31 mouse cellular contexts compared by ENCODE assay signal in the genomic region with DNA sequence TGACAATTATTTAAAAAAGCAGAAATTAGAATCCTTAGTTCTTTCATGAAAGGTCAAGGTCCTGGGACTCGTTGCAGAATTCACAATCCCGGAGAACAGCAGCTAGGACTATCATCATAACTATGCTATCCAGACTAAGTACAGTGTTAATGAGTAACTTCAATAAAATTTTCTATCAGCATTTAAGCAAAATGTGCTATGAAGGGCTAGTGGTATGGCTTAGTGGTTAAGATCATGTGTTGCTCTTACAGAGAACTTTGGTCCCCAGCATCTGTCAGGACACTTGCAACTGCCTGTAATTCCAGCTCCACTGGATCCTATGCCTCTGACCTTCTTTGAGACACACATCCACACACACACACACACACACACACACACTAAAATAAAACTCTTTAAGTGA. TPM values are rescaled to one million over a fixed set of nuclear protein-coding genes. Genes with fewer than 3 reads are reported as not detected.
A peak's percentile ranks its signal among the peaks of the same experiment; 100 is the strongest.
DNase-seq lines count a peak whose midpoint lies in the region; ATAC-seq and TF ChIP-seq lines count a peak whose summit lies in the region.
"Had no signal": no experiment of that assay in that cellular context is flagged by ENCODE, and none has a peak within 500 bp of the region (broad histone marks: within the 10 kb centered on the region; RNA-seq: fewer than 3 reads in every experiment).

No protein-coding gene starts in this region.

- no peaks in the 10 kb centered on the region for H3K27me3 ChIP-seq in kidney, postnatal 0 days (ENCODE audit: insufficient read depth, low read length)
- H3K27me3 ChIP-seq in liver, adult 2 months (ENCODE audit: control insufficient read depth, insufficient read depth, low read length): no peaks in the 10 kb centered on the region
- H3K27me3 ChIP-seq in liver, postnatal 0 days (ENCODE audit: insufficient read depth, low read length): no peaks in the 10 kb centered on the region
- H3K27me3 ChIP-seq in intestine, embryonic 15.5 days (replicated peaks): no peaks in the 10 kb centered on the region
- H3K27me3 ChIP-seq in forebrain, postnatal 0 days (ENCODE audit: insufficient read depth, low read length): no peaks in the 10 kb centered on the region
- H3K27me3 ChIP-seq: CH12.LX; forebrain, embryonic 13.5 days; heart, embryonic 13.5 days had no signal

- H3K4me1 ChIP-seq in kidney, postnatal 0 days (replicated peaks; ENCODE audit: insufficient read depth, low read length): no peaks in the 10 kb centered on the region
- H3K4me1 ChIP-seq in liver, adult 2 months (ENCODE audit: control insufficient read depth, insufficient read depth, low read length): peaks cover 25% of the 10 kb centered on the region
- H3K4me1 ChIP-seq in liver, postnatal 0 days (ENCODE audit: insufficient read depth): peaks cover 3% of the 10 kb centered on the region; the same call in 1 of the 2 replicates
- H3K4me1 ChIP-seq in intestine, embryonic 15.5 days (replicated peaks): no peaks in the 10 kb centered on the region
- H3K4me1 ChIP-seq in forebrain, postnatal 0 days (ENCODE audit: insufficient read depth): no peaks in the 10 kb centered on the region
- H3K4me1 ChIP-seq: forebrain, embryonic 10.5 days; forebrain, embryonic 13.5 days; heart, embryonic 10.5 days; heart, embryonic 13.5 days had no signal

- no peak for TF ChIP-seq EP300 in liver, postnatal 0 days (IDR thresholded peaks at IDR 0.05; ENCODE audit: low read depth)

- no peak overlapping the region for H3K9ac ChIP-seq in kidney, postnatal 0 days (ENCODE audit: low read depth, low read length)
- no peak overlapping the region for H3K9ac ChIP-seq in liver, adult 2 months (ENCODE audit: low read depth, low read length)
- no peak overlapping the region for H3K9ac ChIP-seq in liver, postnatal 0 days (replicated peaks)
- H3K9ac ChIP-seq in intestine, embryonic 15.5 days: no peak overlapping the region
- H3K9ac ChIP-seq in forebrain, postnatal 0 days: no peak overlapping the region
- H3K9ac ChIP-seq: forebrain, embryonic 13.5 days; heart, embryonic 13.5 days; hindbrain, embryonic 14.5 days had no signal

- no peaks in the 10 kb centered on the region for H3K36me3 ChIP-seq in kidney, postnatal 0 days (ENCODE audit: insufficient read depth, low read length)
- H3K36me3 ChIP-seq in liver, adult 2 months (ENCODE audit: control insufficient read depth, insufficient read depth, low read length): no peaks in the 10 kb centered on the region
- H3K36me3 ChIP-seq in liver, postnatal 0 days (replicated peaks; ENCODE audit: insufficient read depth, low read length): no peaks in the 10 kb centered on the region
- no peaks in the 10 kb centered on the region for H3K36me3 ChIP-seq in intestine, embryonic 15.5 days
- H3K36me3 ChIP-seq in forebrain, postnatal 0 days (ENCODE audit: insufficient read depth): no peaks in the 10 kb centered on the region
- H3K36me3 ChIP-seq: forebrain, embryonic 10.5 days; G1E; heart, embryonic 10.5 days; heart, embryonic 13.5 days had no signal

- no peak overlapping the region for H3K4me2 ChIP-seq in kidney, postnatal 0 days (ENCODE audit: low read length)
- no peak overlapping the region for H3K4me2 ChIP-seq in liver, postnatal 0 days (ENCODE audit: low read depth, low read length)
- H3K4me2 ChIP-seq in intestine, embryonic 15.5 days (replicated peaks): no peak overlapping the region
- no peak overlapping the region for H3K4me2 ChIP-seq in forebrain, postnatal 0 days (ENCODE audit: low read depth)
- H3K4me2 ChIP-seq: forebrain, embryonic 13.5 days; heart, embryonic 13.5 days; hindbrain, embryonic 14.5 days had no signal

- no peak for TF ChIP-seq CTCF in kidney, postnatal 0 days (IDR thresholded peaks at IDR 0.05; ENCODE audit: low read depth)
- TF ChIP-seq CTCF in liver, adult 2 months (IDR thresholded peaks at IDR 0.05; ENCODE audit: low read depth, low read length): no peak
- TF ChIP-seq CTCF in liver, postnatal 0 days (IDR thresholded peaks at IDR 0.05; ENCODE audit: low read depth): no peak
- TF ChIP-seq CTCF in forebrain, postnatal 0 days (IDR thresholded peaks at IDR 0.05; ENCODE audit: low read depth): no peak

- H3K4me3 ChIP-seq in kidney, postnatal 0 days (replicated peaks; ENCODE audit: low read depth, low read length): no peak overlapping the region
- no peak overlapping the region for H3K4me3 ChIP-seq in liver, adult 2 months (ENCODE audit: insufficient read depth, low read depth, low read length)
- no peak overlapping the region for H3K4me3 ChIP-seq in liver, postnatal 0 days (ENCODE audit: low read depth, low read length)
- H3K4me3 ChIP-seq in intestine, embryonic 15.5 days (replicated peaks): no peak overlapping the region
- H3K4me3 ChIP-seq in forebrain, postnatal 0 days (ENCODE audit: low read depth, low read length): no peak overlapping the region
- H3K4me3 ChIP-seq: forebrain, embryonic 10.5 days; forebrain, embryonic 13.5 days; gastrocnemius, adult 2 months; heart, adult 2 months; heart, embryonic 10.5 days; heart, embryonic 13.5 days had no signal

- no peaks in the 10 kb centered on the region for H3K79me2 ChIP-seq in liver, adult 2 months (ENCODE audit: control insufficient read depth, insufficient read depth, low read length)

- no peak for TF ChIP-seq POLR2A in liver, adult 2 months (IDR thresholded peaks at IDR 0.05; ENCODE audit: extremely low read depth, insufficient read depth, low read length)

- no peak for DNase-seq in kidney, postnatal 0 days (ENCODE audit: low spot score)
- DNase-seq in kidney, postnatal 36 days: no peak
- DNase-seq in liver, adult 2 months (ENCODE audit: extremely low read depth, low read depth, low spot score): peak; percentile 70
- no peak for DNase-seq in liver, postnatal 0 days
- DNase-seq in forebrain, postnatal 0 days: no peak
- no peak for DNase-seq in heart, adult 18-20 months
- DNase-seq: adrenal gland, adult 2 months; adrenal gland, postnatal 14 days; B cell, adult 2 months; cerebellum, adult 11-12 months; cerebellum, adult 8-10 months; cerebellum, postnatal 10 days; cerebellum, postnatal 36 days; embryo, embryonic 11 days; gastrocnemius, adult 2 months; gastrocnemius, postnatal 14 days; heart, adult 2 months; heart, postnatal 14 days; heart, postnatal 4 days had no signal

- no peak overlapping the region for H3K27ac ChIP-seq in kidney, postnatal 0 days
- H3K27ac ChIP-seq in liver, adult 2 months (replicated peaks; ENCODE audit: insufficient read depth, low read depth, low read length): peak overlapping the region; percentile 91
- no peak overlapping the region for H3K27ac ChIP-seq in liver, postnatal 0 days (ENCODE audit: low read depth)
- H3K27ac ChIP-seq in intestine, embryonic 15.5 days: no peak overlapping the region
- H3K27ac ChIP-seq in forebrain, postnatal 0 days (ENCODE audit: low read depth, low read length): no peak overlapping the region
- H3K27ac ChIP-seq: forebrain, embryonic 10.5 days; forebrain, embryonic 13.5 days; gastrocnemius, adult 2 months; heart, adult 2 months; heart, embryonic 10.5 days; heart, embryonic 13.5 days; hindbrain, embryonic 14.5 days; hindbrain, postnatal 0 days had no signal

- WGBS in kidney, postnatal 0 days: 64% methylated on average over 2 of the region's 2 CpGs
- 21% methylated on average over 2 of the region's 2 CpGs for WGBS in liver, adult 2 months
- WGBS in liver, postnatal 0 days (ENCODE audit: insufficient replicate concordance): 56% methylated on average over 2 of the region's 2 CpGs
- 62% methylated on average over 2 of the region's 2 CpGs for WGBS in intestine, embryonic 15.5 days
- 86% methylated on average over 2 of the region's 2 CpGs for WGBS in forebrain, postnatal 0 days

- no peaks in the 10 kb centered on the region for H3K9me3 ChIP-seq in kidney, postnatal 0 days (replicated peaks; ENCODE audit: low read length)
- no peaks in the 10 kb centered on the region for H3K9me3 ChIP-seq in liver, postnatal 0 days (ENCODE audit: low read length)
- H3K9me3 ChIP-seq in intestine, embryonic 15.5 days: no peaks in the 10 kb centered on the region
- H3K9me3 ChIP-seq in forebrain, postnatal 0 days (ENCODE audit: low read length): no peaks in the 10 kb centered on the region
- H3K9me3 ChIP-seq: forebrain, embryonic 10.5 days; forebrain, embryonic 13.5 days; G1E; heart, embryonic 10.5 days; heart, embryonic 13.5 days had no signal

- ATAC-seq in kidney, postnatal 0 days (replicated peaks; ENCODE audit: low FRiP score, low read depth): peak; percentile 88
- no peak for ATAC-seq in liver, postnatal 0 days
- ATAC-seq in intestine, embryonic 15.5 days: peak; percentile 92
- ATAC-seq in forebrain, postnatal 0 days: no peak
- ATAC-seq: forebrain, embryonic 13.5 days; forebrain, embryonic 16.5 days; hindbrain, postnatal 0 days had no signal

RNA-seq across cellular contexts. Expression of a gene that starts 15.8 kb away (rescaled TPM):
- 17.6 and 18.8 TPM in 2 replicates for polyA plus RNA-seq in kidney, postnatal 0 days (2015; fragmentation: Nextera tagmentation; extraction: Ambion mirVana)
- 27.3 and 45.3 TPM in 2 replicates for total RNA-seq in liver, adult 2 months (2014; rRNA removed)
- 27.1 and 28.0 TPM in 2 replicates for polyA plus RNA-seq in liver, adult 2 months (2012; rRNA removed)
- 0.21 and 0.34 TPM in 2 replicates for polyA plus RNA-seq in liver, postnatal 0 days (2015; fragmentation: Nextera tagmentation; extraction: Ambion mirVana)
- 0.58 and 0.64 TPM in 2 replicates for polyA plus RNA-seq in intestine, embryonic 15.5 days (2015; fragmentation: Nextera tagmentation; extraction: Ambion mirVana)
- total RNA-seq in forebrain, postnatal 0 days (2014; rRNA removed): not detected in 2 replicates
- not detected in 2 replicates for polyA plus RNA-seq in forebrain, postnatal 0 days (2015; fragmentation: Nextera tagmentation; extraction: Ambion mirVana)
- under 1 TPM in 1 of 2 experiments, not detected in 1; 0.67 TPM for total RNA-seq in heart, adult 18-20 months (2021)
- total RNA-seq: CH12.LX; G1E; gastrocnemius, adult 2 months; heart, adult 2 months; heart, postnatal 14 days; heart, postnatal 4 days; hindbrain, postnatal 0 days had no signal
- polyA plus RNA-seq: embryonic facial prominence, embryonic 11.5 days; forebrain, embryonic 10.5 days; forebrain, embryonic 13.5 days; forebrain, embryonic 16.5 days; frontal cortex, adult 2 months; G1E; heart, embryonic 10.5 days; heart, embryonic 13.5 days; hindbrain, embryonic 14.5 days had no signal

Comparison
In these comparisons a context has a peak if more than half of its experiments do, and no peak if none do; other contexts are left out.
1. RNA of a gene that starts 15.8 kb away (polyA plus RNA-seq): 27.1 to 28.0 TPM in liver, adult 2 months and 17.6 to 18.8 TPM in kidney, postnatal 0 days; 0.58 to 0.64 TPM in intestine, embryonic 15.5 days, 0.21 to 0.34 TPM in liver, postnatal 0 days and not detected in forebrain, postnatal 0 days; every median in the first group is over 10 times any median in the second.
2. ATAC-seq: peak in kidney, postnatal 0 days (single experiment) and intestine, embryonic 15.5 days (single experiment); none in liver, postnatal 0 days (single experiment) and forebrain, postnatal 0 days (single experiment).